Mouse (Mus musculus): ENCODE results near the gene Galk1.

Galk1 gene

GRCm38 (mm10) chr11:115982472-115982871, 30.0 kb downstream of the Galk1 start:
- no peak for DNase-seq (ENCODE audit: low spot score)

GRCm38 (mm10) chr11:115975544-115975943, 37.0 kb downstream of the Galk1 start:
- DNase-seq (ENCODE audit: low spot score), result no peak

GRCm38 (mm10) chr11:115975083-115975420, 37.5 kb downstream of the Galk1 start:
- no peak for DNase-seq (ENCODE audit: low spot score)

GRCm38 (mm10) chr11:115974309-115975082, 38.0 kb downstream of the Galk1 start, which contains the start of gene Itgb4:
TSS of gene Itgb4 (plus strand) at chr11:115974709.
- peak; percentile 30 for DNase-seq (ENCODE audit: low spot score)

- no peak for DNase-seq (ENCODE audit: low spot score)
Observed at GRCm38 (mm10) chr11:115971016-115971415, 41.5 kb downstream of the Galk1 start.

GRCm38 (mm10) chr11:115970006-115970673, 42.4 kb downstream of the Galk1 start:
- no peak for DNase-seq (ENCODE audit: low spot score)

GRCm38 (mm10) chr11:115968731-115969405, 43.7 kb downstream of the Galk1 start:
- DNase-seq (ENCODE audit: low spot score), result no peak

GRCm38 (mm10) chr11:115964977-115965604, 47.4 kb downstream of the Galk1 start:
- DNase-seq (ENCODE audit: low spot score), result no peak

GRCm38 (mm10) chr11:115962651-115963412, 49.7 kb downstream of the Galk1 start:
- DNase-seq (ENCODE audit: low spot score), result no peak

- no peak for DNase-seq (ENCODE audit: low spot score)
Observed at GRCm38 (mm10) chr11:115959018-115959417, 53.5 kb downstream of the Galk1 start.

All from embryo, embryonic 10 days (tissue).